Mouse (Mus musculus): ENCODE measurements at regions not wholly inside any gene's neighbourhood (a gene's known extent, or its start where the extent isn't known, plus 50 kb on each side); places are given as distances from the start of the nearest gene placed in this dataset.

GRCm38 (mm10) chr13:57350828-57351227 is 455.0 kb upstream of the Trpc7 start:
- H3K36me3 ChIP-seq (replicated peaks; ENCODE audit: control insufficient read depth, insufficient read depth, low read length), result no peaks in the 10 kb centered on the region
- H3K4me3 ChIP-seq (ENCODE audit: low read depth, low read length), result no peak overlapping the region
- TF ChIP-seq EP300 (IDR thresholded peaks at IDR 0.05; ENCODE audit: low read depth) (no peak), CTCF (IDR thresholded peaks at IDR 0.05; ENCODE audit: low read depth) (no peak)
- no peak overlapping the region for H3K4me2 ChIP-seq (ENCODE audit: low read depth, low read length)
- ATAC-seq (ENCODE audit: insufficient read depth, low read depth) (no peak), DNase-seq (ENCODE audit: low spot score) (no peak)
- no peaks in the 10 kb centered on the region for H3K27me3 ChIP-seq (ENCODE audit: control insufficient read depth, insufficient read depth, low read length)
- H3K4me1 ChIP-seq (ENCODE audit: control insufficient read depth, insufficient read depth), result no peaks in the 10 kb centered on the region
- H3K27ac ChIP-seq (ENCODE audit: low read depth), result no peak overlapping the region
- no peaks in the 10 kb centered on the region for H3K9me3 ChIP-seq (replicated peaks; ENCODE audit: control insufficient read depth, low read length)
- WGBS, result 52% methylated on average over 2 of the region's 2 CpGs
- no peak overlapping the region for H3K9ac ChIP-seq (replicated peaks; ENCODE audit: low read depth, low read length)

- H3K4me2 ChIP-seq (ENCODE audit: low read depth, low read length), result no peak overlapping the region
- H3K9me3 ChIP-seq (replicated peaks; ENCODE audit: control insufficient read depth, low read length), result no peaks in the 10 kb centered on the region
- H3K36me3 ChIP-seq (replicated peaks; ENCODE audit: control insufficient read depth, insufficient read depth, low read length), result no peaks in the 10 kb centered on the region
- no peak overlapping the region for H3K27ac ChIP-seq (ENCODE audit: low read depth)
- 55% methylated on average over 6 of the region's 6 CpGs for WGBS
- DNase-seq (ENCODE audit: low spot score) (no peak), ATAC-seq (ENCODE audit: insufficient read depth, low read depth) (no peak)
- no peaks in the 10 kb centered on the region for H3K27me3 ChIP-seq (ENCODE audit: control insufficient read depth, insufficient read depth, low read length)
- H3K4me1 ChIP-seq (ENCODE audit: control insufficient read depth, insufficient read depth), result no peaks in the 10 kb centered on the region
- H3K4me3 ChIP-seq (ENCODE audit: low read depth, low read length), result no peak overlapping the region
- H3K9ac ChIP-seq (replicated peaks; ENCODE audit: low read depth, low read length), result no peak overlapping the region
- TF ChIP-seq EP300 (IDR thresholded peaks at IDR 0.05; ENCODE audit: low read depth) (no peak), CTCF (IDR thresholded peaks at IDR 0.05; ENCODE audit: low read depth) (no peak)
Measured at GRCm38 (mm10) chr13:57338676-57339075, 442.9 kb upstream of the Trpc7 start.

- Histone ChIP-seq H3K4me2 (ENCODE audit: low read depth, low read length) (no peak overlapping the region), H3K27ac (ENCODE audit: low read depth) (no peak overlapping the region), H3K27me3 (ENCODE audit: control insufficient read depth, insufficient read depth, low read length) (no peaks in the 10 kb centered on the region), H3K4me1 (ENCODE audit: control insufficient read depth, insufficient read depth) (no peaks in the 10 kb centered on the region), H3K9me3 (replicated peaks; ENCODE audit: control insufficient read depth, low read length) (no peaks in the 10 kb centered on the region), H3K9ac (replicated peaks; ENCODE audit: low read depth, low read length) (no peak overlapping the region), H3K36me3 (replicated peaks; ENCODE audit: control insufficient read depth, insufficient read depth, low read length) (no peaks in the 10 kb centered on the region), H3K4me3 (ENCODE audit: low read depth, low read length) (no peak overlapping the region)
- ATAC-seq (ENCODE audit: insufficient read depth, low read depth) (no peak), DNase-seq (ENCODE audit: low spot score) (no peak)
- 86% methylated on average over 8 of the region's 8 CpGs for WGBS
- TF ChIP-seq EP300 (IDR thresholded peaks at IDR 0.05; ENCODE audit: low read depth), result no peak
- TF ChIP-seq CTCF (IDR thresholded peaks at IDR 0.05; ENCODE audit: low read depth), result no peak
Measured at GRCm38 (mm10) chr13:57336596-57336995, 440.8 kb upstream of the Trpc7 start.

DNA sequence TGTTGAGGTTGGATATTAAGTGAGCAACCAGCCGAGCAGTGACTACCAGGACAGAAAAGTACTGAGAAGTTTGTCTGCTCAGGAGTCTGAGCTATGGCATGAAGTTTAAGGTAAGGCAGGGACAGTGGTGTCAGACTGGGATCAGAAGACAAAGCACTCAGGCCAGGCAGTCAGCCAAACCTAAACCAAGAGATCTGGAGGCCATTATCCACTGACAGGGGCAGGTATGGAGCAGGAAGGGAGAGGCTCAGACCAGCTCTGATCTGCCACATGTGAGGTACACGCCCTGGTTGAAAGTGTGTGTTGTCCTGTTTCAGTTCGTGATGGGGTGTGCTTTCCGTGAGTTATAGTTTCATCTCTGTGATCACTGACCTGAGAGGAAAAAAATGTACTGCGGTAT is 437.2 kb upstream of the Trpc7 start:
- no peak overlapping the region for H3K27ac ChIP-seq (ENCODE audit: low read depth)
- ATAC-seq (ENCODE audit: insufficient read depth, low read depth), result no peak

GRCm38 (mm10) chr13:57331868-57332267 is 436.1 kb upstream of the Trpc7 start:
- Histone ChIP-seq H3K27ac (ENCODE audit: low read depth) (no peak overlapping the region), H3K9me3 (replicated peaks; ENCODE audit: control insufficient read depth, low read length) (no peaks in the 10 kb centered on the region)

More for the DNA sequence above, 437.2 kb upstream of the Trpc7 start:
- WGBS, result 78% methylated on average over 5 of the region's 5 CpGs
- no peak overlapping the region for H3K4me3 ChIP-seq (ENCODE audit: low read depth, low read length)
- no peak overlapping the region for H3K9ac ChIP-seq (replicated peaks; ENCODE audit: low read depth, low read length)
- H3K4me1 ChIP-seq (ENCODE audit: control insufficient read depth, insufficient read depth), result no peaks in the 10 kb centered on the region
- DNase-seq (ENCODE audit: low spot score), result no peak
- no peaks in the 10 kb centered on the region for H3K9me3 ChIP-seq (replicated peaks; ENCODE audit: control insufficient read depth, low read length)
- H3K27me3 ChIP-seq (ENCODE audit: control insufficient read depth, insufficient read depth, low read length), result no peaks in the 10 kb centered on the region
- H3K4me2 ChIP-seq (ENCODE audit: low read depth, low read length), result no peak overlapping the region
- no peaks in the 10 kb centered on the region for H3K36me3 ChIP-seq (replicated peaks; ENCODE audit: control insufficient read depth, insufficient read depth, low read length)
- TF ChIP-seq EP300 (IDR thresholded peaks at IDR 0.05; ENCODE audit: low read depth) (no peak), CTCF (IDR thresholded peaks at IDR 0.05; ENCODE audit: low read depth) (no peak)

DNA sequence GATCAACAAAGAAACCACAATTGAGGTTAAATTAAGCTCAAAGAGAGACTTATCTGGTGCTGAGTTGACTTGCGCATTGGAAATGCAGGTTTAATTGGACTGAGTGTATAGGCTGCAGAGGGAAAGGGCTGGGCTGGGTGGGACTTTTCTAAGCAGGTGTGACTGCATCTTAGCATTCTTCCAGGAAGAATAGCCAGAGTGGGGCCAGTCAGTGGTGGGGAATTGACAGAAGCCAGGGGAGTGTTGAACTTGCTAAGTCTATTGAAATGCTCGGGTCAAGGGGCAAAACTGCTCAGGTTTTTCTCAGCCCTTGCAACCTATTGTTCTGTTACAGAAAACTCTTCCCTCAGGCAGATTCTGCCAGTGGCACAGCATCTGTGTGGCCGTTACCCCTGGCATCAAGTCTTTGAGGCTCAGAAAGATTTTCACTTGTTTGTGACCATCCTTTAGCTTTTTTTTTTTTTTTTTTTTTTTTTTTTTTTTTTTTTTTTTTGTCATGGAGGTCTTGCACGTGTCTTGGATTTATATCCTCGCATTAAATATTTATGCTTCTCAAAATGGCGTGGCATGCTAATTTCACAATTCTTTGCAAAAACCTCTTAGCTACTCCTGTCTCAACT is 429.6 kb upstream of the Trpc7 start:
- DNase-seq (ENCODE audit: low spot score) (no peak), ATAC-seq (ENCODE audit: insufficient read depth, low read depth) (no peak)
- Histone ChIP-seq H3K4me2 (ENCODE audit: low read depth, low read length) (no peak overlapping the region), H3K9ac (replicated peaks; ENCODE audit: low read depth, low read length) (no peak overlapping the region), H3K36me3 (replicated peaks; ENCODE audit: control insufficient read depth, insufficient read depth, low read length) (no peaks in the 10 kb centered on the region), H3K27me3 (ENCODE audit: control insufficient read depth, insufficient read depth, low read length) (no peaks in the 10 kb centered on the region), H3K27ac (ENCODE audit: low read depth) (no peak overlapping the region), H3K4me3 (ENCODE audit: low read depth, low read length) (no peak overlapping the region), H3K9me3 (replicated peaks; ENCODE audit: control insufficient read depth, low read length) (0 out of 2 replicates have a peak, but pooled peaks cover 4% of the 10 kb centered on the region), H3K4me1 (ENCODE audit: control insufficient read depth, insufficient read depth) (no peaks in the 10 kb centered on the region)
- TF ChIP-seq EP300 (IDR thresholded peaks at IDR 0.05; ENCODE audit: low read depth) (no peak), CTCF (IDR thresholded peaks at IDR 0.05; ENCODE audit: low read depth) (no peak)
- WGBS, result 83% methylated on average over 6 of the region's 6 CpGs

More at GRCm38 (mm10) chr13:57331868-57332267, 436.1 kb upstream of the Trpc7 start:
- no peak overlapping the region for H3K9ac ChIP-seq (replicated peaks; ENCODE audit: low read depth, low read length)
- no peak overlapping the region for H3K4me3 ChIP-seq (ENCODE audit: low read depth, low read length)
- H3K27me3 ChIP-seq (ENCODE audit: control insufficient read depth, insufficient read depth, low read length), result no peaks in the 10 kb centered on the region
- ATAC-seq (ENCODE audit: insufficient read depth, low read depth) (peak; percentile 36), DNase-seq (ENCODE audit: low spot score) (no peak)
- no peak for TF ChIP-seq CTCF (IDR thresholded peaks at IDR 0.05; ENCODE audit: low read depth)
- no peak for TF ChIP-seq EP300 (IDR thresholded peaks at IDR 0.05; ENCODE audit: low read depth)
- H3K36me3 ChIP-seq (replicated peaks; ENCODE audit: control insufficient read depth, insufficient read depth, low read length), result no peaks in the 10 kb centered on the region
- no peaks in the 10 kb centered on the region for H3K4me1 ChIP-seq (ENCODE audit: control insufficient read depth, insufficient read depth)
- no peak overlapping the region for H3K4me2 ChIP-seq (ENCODE audit: low read depth, low read length)
- WGBS, result 12% methylated on average over 5 of the region's 5 CpGs
